Mouse (Mus musculus) bone marrow macrophage, adult 2 months (primary cell): ENCODE results near the gene Diaph3. TPM values are rescaled to one million over a fixed set of nuclear protein-coding genes. Genes with fewer than 3 reads are reported as not detected.

Source experiments
- H3K27ac ChIP-seq: 2 replicates; pipeline ENCODE4 v1.5.1; 2012; ENCODE audit warnings: low read depth, low read length; ENCODE audit not compliant: insufficient read depth
- H3K4me1 ChIP-seq: 2 replicates; pipeline ENCODE4 v1.6.1; 2012; ENCODE audit warnings: low read length; ENCODE audit not compliant: control insufficient read depth, insufficient read depth
- H3K4me3 ChIP-seq: 2 replicates; pipeline ENCODE4 v1.5.1; 2012; ENCODE audit warnings: mild to moderate bottlenecking, low read length, moderate library complexity; ENCODE audit not compliant: insufficient read depth
- CTCF ChIP-seq: IDR thresholded peaks from 2 replicates; pipeline ENCODE4 v1.5.1; 2012; ENCODE audit warnings: low read depth, mild to moderate bottlenecking, low read length, moderate library complexity
- POLR2A ChIP-seq: IDR thresholded peaks from 2 replicates; pipeline ENCODE4 v1.6.1; 2012; ENCODE audit warnings: mild to moderate bottlenecking, low read depth, low read length, borderline replicate concordance
- polyA plus RNA-seq: library from polyadenylated mRNA; stranded (reverse); fragments of >200 nt; gene quantifications from 2 replicates; pipeline ENCODE4 v1.2.4, GENCODE M21; 2012; ENCODE audit not compliant: missing spikeins, insufficient read depth, insufficient read length

The Diaph3 gene
- polyA plus RNA-seq, 1 experiment = 14.4 TPM

- TF ChIP-seq POLR2A = no peak
- no peak for TF ChIP-seq CTCF
- Histone ChIP-seq H3K4me3 (no peak overlapping the region), H3K4me1 (no peaks in the 10 kb centered on the region; the same call in 1 of the 2 replicates), H3K27ac (no peak overlapping the region)
Measured at GRCm38 (mm10) chr14:86867143-86867542, 273.9 kb downstream of the Diaph3 start.

GRCm38 (mm10) chr14:86864053-86864452 lies 277.0 kb downstream of the Diaph3 start:
- no peak overlapping the region for H3K4me3 ChIP-seq
- H3K4me1 ChIP-seq = peaks cover 2% of the 10 kb centered on the region; the same call in 1 of the 2 replicates
- H3K27ac ChIP-seq = no peak overlapping the region
- TF ChIP-seq POLR2A = no peak
- TF ChIP-seq CTCF = no peak

GRCm38 (mm10) chr14:86861277-86861946 lies 279.6 kb downstream of the Diaph3 start:
- Histone ChIP-seq H3K4me1 (peaks cover 2% of the 10 kb centered on the region; the same call in 1 of the 2 replicates), H3K27ac (no peak overlapping the region), H3K4me3 (no peak overlapping the region)
- TF ChIP-seq CTCF (no peak), POLR2A (no peak)

DNA sequence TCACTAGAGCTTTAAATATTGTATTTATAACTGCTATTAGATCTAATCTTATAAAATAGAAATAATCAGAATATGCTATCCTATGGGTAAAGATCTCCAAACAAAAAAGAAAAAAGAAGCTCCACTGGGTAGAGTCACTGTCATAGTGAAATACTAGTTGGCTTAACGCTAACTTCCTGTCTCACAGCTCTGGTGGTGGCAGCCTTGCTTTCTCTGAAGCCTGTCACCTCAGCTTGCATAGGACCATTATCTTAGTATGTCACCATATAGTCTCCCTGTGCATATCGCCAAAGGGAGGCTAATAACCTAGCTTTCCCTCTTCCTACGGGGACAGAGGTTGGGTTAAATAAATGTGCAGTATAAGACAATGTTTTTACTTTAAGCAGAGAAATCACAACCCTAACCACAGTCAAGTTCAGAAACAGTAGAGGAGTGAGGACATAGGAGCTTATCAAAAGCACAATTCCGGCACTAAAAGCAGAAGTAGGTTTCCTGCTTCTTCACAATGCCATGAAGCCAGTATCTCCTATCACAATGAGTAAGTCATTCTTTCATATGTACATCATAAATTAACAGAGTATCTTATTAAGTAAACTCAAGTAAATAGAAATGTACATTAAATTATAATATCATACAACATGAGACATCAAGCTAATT lies 293.8 kb downstream of the Diaph3 start:
- H3K4me1 ChIP-seq = 0 out of 2 replicates have a peak, but pooled peaks cover 2% of the 10 kb centered on the region
- H3K4me3 ChIP-seq = no peak overlapping the region
- H3K27ac ChIP-seq = no peak overlapping the region
- TF ChIP-seq POLR2A = no peak

- TF ChIP-seq CTCF (no peak), POLR2A (no peak)
- Histone ChIP-seq H3K4me3 (no peak overlapping the region), H3K27ac (no peak overlapping the region), H3K4me1 (0 out of 2 replicates have a peak, but pooled peaks cover 2% of the 10 kb centered on the region)
Measured at GRCm38 (mm10) chr14:86844075-86844474, 297.0 kb downstream of the Diaph3 start.

- no peak overlapping the region for H3K27ac ChIP-seq
- H3K4me3 ChIP-seq = no peak overlapping the region
- TF ChIP-seq POLR2A (no peak), CTCF (no peak)
- peaks cover 4% of the 10 kb centered on the region for H3K4me1 ChIP-seq
Measured at GRCm38 (mm10) chr14:86837642-86838041, 303.4 kb downstream of the Diaph3 start.

DNA sequence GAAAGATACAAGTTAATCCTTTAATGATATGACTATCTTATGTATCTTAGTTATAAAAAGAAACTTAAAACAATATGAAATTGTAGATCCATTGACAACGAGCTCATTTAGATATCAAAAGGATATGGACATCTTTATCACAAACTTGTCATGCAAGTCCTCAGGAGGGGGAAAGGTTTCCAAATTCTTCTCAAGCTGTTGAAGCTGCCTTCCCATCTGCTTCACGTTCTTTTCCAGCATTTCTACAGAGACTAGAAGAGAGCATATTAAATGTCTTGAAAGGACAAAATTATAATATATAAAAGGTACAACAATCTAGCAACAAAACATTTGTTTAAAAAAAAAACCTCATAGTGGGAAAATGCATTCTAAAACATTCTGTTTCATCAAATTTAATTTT lies 306.2 kb downstream of the Diaph3 start:
- Histone ChIP-seq H3K4me1 (peaks cover 4% of the 10 kb centered on the region), H3K4me3 (no peak overlapping the region), H3K27ac (no peak overlapping the region)
- TF ChIP-seq POLR2A (no peak), CTCF (no peak)

- Histone ChIP-seq H3K4me1 (peaks cover 4% of the 10 kb centered on the region), H3K27ac (no peak overlapping the region), H3K4me3 (no peak overlapping the region)
- TF ChIP-seq CTCF (no peak), POLR2A (no peak)
Measured at GRCm38 (mm10) chr14:86834269-86834668, 306.8 kb downstream of the Diaph3 start.

DNA sequence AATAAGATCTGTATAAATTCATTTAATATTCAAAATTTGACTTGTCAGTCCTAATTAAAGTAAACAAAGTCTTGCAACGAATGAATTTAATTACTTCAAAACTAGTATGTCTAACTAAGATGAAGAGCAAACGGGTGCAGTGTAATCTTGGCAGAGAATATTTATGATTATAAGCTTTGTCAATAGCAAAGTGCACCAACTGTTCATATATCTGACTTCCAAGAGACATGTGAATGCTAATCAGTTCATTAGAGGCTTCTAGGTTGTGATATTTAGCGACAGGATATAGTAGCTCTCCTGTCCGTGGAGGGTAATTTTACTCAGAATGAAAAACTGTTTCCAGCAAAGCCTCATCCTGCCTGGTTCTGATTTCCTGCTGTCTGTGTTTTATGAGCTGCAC lies 308.0 kb downstream of the Diaph3 start:
- no peak overlapping the region for H3K27ac ChIP-seq
- no peak overlapping the region for H3K4me3 ChIP-seq
- TF ChIP-seq CTCF = no peak
- TF ChIP-seq POLR2A = no peak
- peaks cover 4% of the 10 kb centered on the region for H3K4me1 ChIP-seq

DNA sequence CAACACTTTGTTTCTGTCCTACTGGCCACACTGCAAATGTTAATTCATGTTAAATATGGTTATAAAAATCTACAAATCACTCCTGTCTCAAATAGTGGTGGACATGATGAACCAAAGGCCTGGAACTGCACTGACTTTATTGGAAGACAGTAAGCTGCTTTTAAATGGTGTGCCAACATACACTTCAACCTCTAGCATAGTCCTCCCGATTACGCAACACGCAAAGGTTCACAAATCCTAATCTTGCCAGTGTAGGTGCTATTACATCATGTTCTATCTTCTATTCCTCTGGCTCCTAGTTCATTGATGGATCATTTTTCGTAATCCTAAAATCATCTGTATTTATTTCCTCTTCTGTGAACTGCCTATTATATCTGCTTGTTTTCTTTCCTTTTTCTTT lies 324.8 kb downstream of the Diaph3 start:
- Histone ChIP-seq H3K4me3 (no peak overlapping the region), H3K4me1 (no peaks in the 10 kb centered on the region), H3K27ac (no peak overlapping the region)
- TF ChIP-seq POLR2A (no peak), CTCF (no peak)
